Mouse (Mus musculus) urinary bladder, postnatal 4 days (tissue): ENCODE results near the gene Ap5m1.
A peak's percentile ranks its signal among the peaks of the same experiment; 100 is the strongest.
"Not testable (repeated sequence)": the region's sequence is repeated elsewhere in the genome, so short reads cannot be mapped to it uniquely, and the experiment has no call there.

Experiments
- DNase-seq, 2 experiments: peaks; one replicate each; pipeline ENCODE4 v3.0.0; 2021 to 2022; ENCODE audit warnings: low spot score in 2 of 2

The Ap5m1 gene

GRCm38 (mm10) chr14:49065529-49066273 is at the start of gene Ap5m1:
Ap5m1 (plus strand) TSS chr14:49066097.
- no peak for DNase-seq

GRCm38 (mm10) chr14:49019765-49020164 is 46.1 kb upstream of the Ap5m1 start:
- DNase-seq: no peak

GRCm38 (mm10) chr14:49027040-49027778 is 38.7 kb upstream of the Ap5m1 start:
- DNase-seq: no peak

- DNase-seq: no peak
Observed at GRCm38 (mm10) chr14:49027779-49028368, 38.0 kb upstream of the Ap5m1 start.

- no peak for DNase-seq
Observed at GRCm38 (mm10) chr14:49028991-49029390, 36.9 kb upstream of the Ap5m1 start.

- DNase-seq: no peak
Observed at GRCm38 (mm10) chr14:49045610-49046009, 20.3 kb upstream of the Ap5m1 start.

- no peak for DNase-seq
Observed at GRCm38 (mm10) chr14:49049492-49049891, 16.4 kb upstream of the Ap5m1 start.

- DNase-seq: no peak
Observed at GRCm38 (mm10) chr14:49063838-49064237, 2.1 kb upstream of the Ap5m1 start.

- DNase-seq: peak; percentile 94 to 96
Observed at GRCm38 (mm10) chr14:49066274-49066823, 452 bp downstream of the Ap5m1 start, which contains the start of gene Exoc5. Exoc5 (minus strand) TSS chr14:49066653.

GRCm38 (mm10) chr14:49072837-49073236 is 6.9 kb downstream of the Ap5m1 start:
- no peak for DNase-seq

- no peak for DNase-seq
Observed at GRCm38 (mm10) chr14:49073896-49074295, 8.0 kb downstream of the Ap5m1 start.

- no peak for DNase-seq
Observed at GRCm38 (mm10) chr14:49074361-49074760, 8.5 kb downstream of the Ap5m1 start.

GRCm38 (mm10) chr14:49078820-49079219 is 12.9 kb downstream of the Ap5m1 start:
- no peak for DNase-seq

GRCm38 (mm10) chr14:49086522-49086921 is 20.6 kb downstream of the Ap5m1 start:
- no peak for DNase-seq

- DNase-seq: no peak
Observed at GRCm38 (mm10) chr14:49088155-49089048, 22.5 kb downstream of the Ap5m1 start.

GRCm38 (mm10) chr14:49089461-49090058 is 23.7 kb downstream of the Ap5m1 start:
- no peak for DNase-seq

- no peak for DNase-seq
Observed at GRCm38 (mm10) chr14:49090102-49090501, 24.2 kb downstream of the Ap5m1 start.

GRCm38 (mm10) chr14:49091277-49091676 is 25.4 kb downstream of the Ap5m1 start:
- DNase-seq: no peak

GRCm38 (mm10) chr14:49091755-49092154 is 25.9 kb downstream of the Ap5m1 start:
- DNase-seq: not testable (repeated sequence)

GRCm38 (mm10) chr14:49118381-49118780 is 52.5 kb downstream of the Ap5m1 start:
- DNase-seq: peak; percentile 20 to 77

GRCm38 (mm10) chr14:49121723-49122122 is 55.8 kb downstream of the Ap5m1 start:
- no peak for DNase-seq
